Mouse (Mus musculus): ENCODE measurements around the gene Gm9821.

GRCm38 (mm10) chr2:91964610-91965204 lies 19.2 kb downstream of the Gm9821 start:
- no peak for TF ChIP-seq CTCF (IDR thresholded peaks at IDR 0.05; ENCODE audit: low read depth, low read length)
- no peak for TF ChIP-seq POLR2A (IDR thresholded peaks at IDR 0.05; ENCODE audit: extremely low read depth, insufficient read depth, low read length)

Measured in liver, adult 2 months (tissue).